Mouse (Mus musculus) stomach, embryonic 15.5 days (tissue): ENCODE measurements around the gene Kcna10. TPM values are rescaled to one million over a fixed set of nuclear protein-coding genes. Genes with fewer than 3 reads are reported as not detected.

ENCODE experiments used
- ATAC-seq: fragments of 200-750 bp; cut with Nextera tagmentation; 2 replicates; pipeline ENCODE4 v1.8.0; 2017; ENCODE audit warnings: low read depth, moderate number of reproducible peaks, moderate TSS enrichment; ENCODE audit not compliant: insufficient read depth, low FRiP score
- H3K27ac ChIP-seq: fragments of 300-500 bp; sonication (generic); 2 replicates; pipeline ENCODE4 v1.5.1; 2015; ENCODE audit warnings: mild to moderate bottlenecking, inconsistent platforms
- H3K27me3 ChIP-seq: fragments of 300-500 bp; sonication (generic); replicated peaks from 2 replicates; pipeline ENCODE4 v1.6.1; 2015; ENCODE audit warnings: inconsistent platforms
- H3K36me3 ChIP-seq: fragments of 300-500 bp; sonication (generic); 2 replicates; pipeline ENCODE4 v1.6.1; 2015; ENCODE audit warnings: inconsistent platforms
- H3K4me1 ChIP-seq: fragments of 300-500 bp; sonication (generic); 2 replicates; pipeline ENCODE4 v1.6.1; 2015; ENCODE audit warnings: inconsistent platforms
- H3K4me2 ChIP-seq: fragments of 300-500 bp; sonication (generic); 2 replicates; pipeline ENCODE4 v1.6.1; 2015; ENCODE audit warnings: mild to moderate bottlenecking, inconsistent platforms
- H3K4me3 ChIP-seq: fragments of 300-500 bp; sonication (generic); replicated peaks from 2 replicates; pipeline ENCODE4 v1.5.1; 2015; ENCODE audit warnings: inconsistent platforms
- H3K9ac ChIP-seq: fragments of 300-500 bp; sonication (generic); 2 replicates; pipeline ENCODE4 v1.6.1; 2015; ENCODE audit warnings: inconsistent platforms
- H3K9me3 ChIP-seq: fragments of 300-500 bp; sonication (generic); 2 replicates; pipeline ENCODE4 v1.6.1; 2016; ENCODE audit warnings: inconsistent platforms
- WGBS: fragments of 180-500 bp; shearing (Covaris S2); methylation state at CpG from one replicate; pipeline ENCODE4 v1.1.7; 2015; 5-methylcytosine and 5-hydroxymethylcytosine counted together
- polyA plus RNA-seq: library from polyadenylated mRNA; unstranded; fragments of >200 nt; fragmentation: Nextera tagmentation; extraction: Ambion mirVana; gene quantifications from 2 replicates; pipeline ENCODE4 v1.2.1, GENCODE M21; 2015

Gene Kcna10
- polyA plus RNA-seq, 1 experiment from 2014 or later = not detected

DNA sequence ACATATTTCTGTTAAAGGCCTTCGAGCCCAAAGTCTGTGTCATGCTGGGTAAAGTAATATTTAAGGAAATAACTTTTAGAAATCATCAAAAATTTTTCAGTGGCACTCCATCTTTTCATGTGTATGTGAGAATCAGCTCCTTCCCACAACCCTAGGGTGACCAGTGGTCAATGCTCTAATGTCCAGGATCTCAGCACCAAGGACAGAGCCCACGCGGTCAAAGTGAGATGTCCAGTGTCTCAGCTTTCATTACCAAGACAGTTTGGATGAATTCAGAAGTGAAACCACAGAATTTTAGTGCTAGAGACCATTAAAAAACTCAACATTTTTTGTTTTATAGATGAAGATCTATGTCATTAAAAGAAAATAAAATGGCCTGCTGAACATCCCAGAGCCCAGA is 10.9 kb upstream of the Kcna10 start:
- no peaks in the 10 kb centered on the region for H3K27me3 ChIP-seq
- no peak overlapping the region for H3K4me2 ChIP-seq
- 72% methylated on average over 3 of the region's 3 CpGs for WGBS
- H3K9me3 ChIP-seq = no peaks in the 10 kb centered on the region
- no peak overlapping the region for H3K4me3 ChIP-seq
- H3K4me1 ChIP-seq = no peaks in the 10 kb centered on the region
- H3K36me3 ChIP-seq = no peaks in the 10 kb centered on the region
- no peak overlapping the region for H3K9ac ChIP-seq
- H3K27ac ChIP-seq = no peak overlapping the region
- ATAC-seq = no peak

DNA sequence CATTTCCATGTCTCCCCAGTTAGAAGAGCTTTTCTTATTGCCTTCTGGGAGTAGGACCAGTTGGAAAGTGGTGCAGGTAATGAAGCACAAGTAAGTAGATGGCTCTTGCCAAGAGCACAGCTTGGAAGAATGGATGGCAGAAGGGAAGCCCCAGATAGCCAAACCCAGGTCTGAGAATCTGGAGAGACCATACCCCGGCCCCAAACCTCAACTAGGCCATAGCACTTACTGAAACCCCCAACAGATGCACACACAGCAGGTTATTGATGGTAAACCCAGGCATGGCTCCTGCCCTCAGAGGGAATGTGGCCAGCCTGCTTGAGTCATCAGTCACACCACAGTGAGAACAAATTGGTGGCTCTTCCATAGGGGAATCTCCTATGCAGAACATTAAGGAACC is 10.3 kb upstream of the Kcna10 start:
- H3K27me3 ChIP-seq = no peaks in the 10 kb centered on the region
- no peak overlapping the region for H3K4me3 ChIP-seq
- no peaks in the 10 kb centered on the region for H3K4me1 ChIP-seq
- H3K9me3 ChIP-seq = no peaks in the 10 kb centered on the region
- no peak overlapping the region for H3K9ac ChIP-seq
- WGBS = 81% methylated on average over 1 of the region's 1 CpGs
- no peak for ATAC-seq
- H3K27ac ChIP-seq = no peak overlapping the region
- no peak overlapping the region for H3K4me2 ChIP-seq
- H3K36me3 ChIP-seq = no peaks in the 10 kb centered on the region

DNA sequence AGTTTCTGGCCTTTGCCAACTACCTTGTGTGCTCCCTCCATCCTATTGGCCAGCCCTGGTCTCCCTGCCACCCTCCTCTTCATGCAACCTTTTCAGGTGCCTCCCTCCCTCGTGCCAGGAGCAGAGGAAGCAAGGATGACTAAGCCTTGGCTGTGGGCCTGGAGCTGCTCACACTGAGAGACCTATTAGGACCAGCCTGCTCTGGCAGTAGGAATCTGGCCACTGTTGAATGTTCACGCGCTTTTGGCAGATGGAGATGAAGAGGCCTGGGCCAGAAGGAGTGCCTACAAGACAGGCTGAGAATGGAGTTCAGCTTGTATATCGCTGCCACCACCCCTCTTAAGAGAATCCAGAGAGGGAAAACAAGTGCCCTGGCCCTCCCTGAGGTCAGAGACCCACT is 7.4 kb upstream of the Kcna10 start:
- no peaks in the 10 kb centered on the region for H3K36me3 ChIP-seq
- H3K27ac ChIP-seq = no peak overlapping the region
- H3K4me2 ChIP-seq = no peak overlapping the region
- no peaks in the 10 kb centered on the region for H3K9me3 ChIP-seq
- no peaks in the 10 kb centered on the region for H3K4me1 ChIP-seq
- no peak overlapping the region for H3K9ac ChIP-seq
- no peaks in the 10 kb centered on the region for H3K27me3 ChIP-seq
- no peak overlapping the region for H3K4me3 ChIP-seq
- WGBS = 44% methylated on average over 4 of the region's 4 CpGs
- ATAC-seq = peak; percentile 22; the same call in 1 of the 2 replicates

DNA sequence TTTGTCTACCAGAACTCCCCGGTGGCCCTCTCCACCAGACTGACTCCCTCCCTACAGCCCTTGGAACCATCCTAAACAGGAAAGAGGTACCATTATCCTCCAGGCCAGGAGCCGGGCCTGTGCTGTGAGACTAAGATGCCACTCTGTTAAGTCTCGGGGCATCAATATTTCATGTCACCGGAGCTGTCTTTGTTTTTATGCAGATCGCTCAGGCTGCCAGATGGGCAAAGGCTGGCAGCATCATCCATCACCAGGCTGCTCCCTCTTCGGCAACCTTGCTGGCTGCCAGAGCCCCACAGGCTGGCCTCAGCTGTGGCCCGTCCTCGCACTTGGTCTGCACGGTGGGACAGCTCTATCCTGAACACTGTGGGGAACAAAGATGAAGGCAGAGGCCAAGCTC is 6.4 kb upstream of the Kcna10 start:
- H3K36me3 ChIP-seq = no peaks in the 10 kb centered on the region

DNA sequence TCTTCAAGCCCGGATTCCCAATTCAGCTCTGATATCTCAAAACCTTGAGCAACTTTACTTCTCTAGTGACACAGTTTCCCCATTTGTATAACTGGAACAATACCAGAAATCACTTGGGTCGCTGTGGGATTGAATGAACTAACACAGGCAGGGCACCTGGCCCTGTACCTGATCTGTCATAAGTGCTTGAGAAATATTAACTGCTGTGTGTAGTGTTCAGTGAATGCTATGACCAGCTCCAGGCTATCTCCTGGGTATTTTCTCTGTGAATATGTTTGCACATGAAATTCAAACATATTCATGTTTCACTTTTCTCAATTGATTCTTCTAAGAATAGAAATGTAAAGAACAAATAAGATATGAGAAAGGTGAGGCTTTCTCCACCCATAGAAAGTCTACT is 2.0 kb upstream of the Kcna10 start:
- ATAC-seq = peak; percentile 73
- no peaks in the 10 kb centered on the region for H3K9me3 ChIP-seq
- no peak overlapping the region for H3K4me3 ChIP-seq
- H3K4me1 ChIP-seq = no peaks in the 10 kb centered on the region
- 65% methylated on average over 2 of the region's 2 CpGs for WGBS
- no peaks in the 10 kb centered on the region for H3K36me3 ChIP-seq
- H3K27ac ChIP-seq = no peak overlapping the region
- H3K4me2 ChIP-seq = no peak overlapping the region
- no peaks in the 10 kb centered on the region for H3K27me3 ChIP-seq
- H3K9ac ChIP-seq = no peak overlapping the region

More for the DNA sequence above, 6.4 kb upstream of the Kcna10 start:
- Histone ChIP-seq H3K27ac (no peak overlapping the region), H3K4me2 (no peak overlapping the region), H3K9me3 (no peaks in the 10 kb centered on the region), H3K4me1 (no peaks in the 10 kb centered on the region), H3K27me3 (no peaks in the 10 kb centered on the region), H3K9ac (no peak overlapping the region), H3K4me3 (no peak overlapping the region)
- 56% methylated on average over 9 of the region's 9 CpGs for WGBS
- no peak for ATAC-seq

DNA sequence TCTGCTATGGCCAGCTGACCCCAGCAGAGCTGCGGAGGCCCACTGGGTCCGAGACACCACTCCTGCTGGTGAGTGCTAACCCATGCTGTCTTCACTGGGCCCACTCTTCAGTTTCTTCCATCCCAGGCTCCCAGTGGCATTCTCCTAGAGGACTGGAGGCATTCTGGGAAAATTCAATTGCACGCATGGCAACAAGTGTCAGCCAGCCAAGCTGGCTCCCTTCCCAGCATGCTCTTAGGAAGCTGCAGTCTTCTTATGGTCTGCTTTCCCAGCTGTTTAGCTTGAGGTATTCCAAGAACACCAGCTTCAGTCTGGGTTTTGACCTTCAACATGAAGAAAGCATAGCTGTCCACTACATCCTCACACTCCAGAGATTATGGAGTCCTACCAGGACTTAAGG is 322 bp downstream of the Kcna10 start:
- Histone ChIP-seq H3K27ac (no peak overlapping the region), H3K36me3 (no peaks in the 10 kb centered on the region), H3K27me3 (no peaks in the 10 kb centered on the region), H3K9me3 (no peaks in the 10 kb centered on the region), H3K4me2 (no peak overlapping the region), H3K9ac (no peak overlapping the region), H3K4me1 (no peaks in the 10 kb centered on the region), H3K4me3 (no peak overlapping the region)
- WGBS = 91% methylated on average over 3 of the region's 3 CpGs
- no peak for ATAC-seq

DNA sequence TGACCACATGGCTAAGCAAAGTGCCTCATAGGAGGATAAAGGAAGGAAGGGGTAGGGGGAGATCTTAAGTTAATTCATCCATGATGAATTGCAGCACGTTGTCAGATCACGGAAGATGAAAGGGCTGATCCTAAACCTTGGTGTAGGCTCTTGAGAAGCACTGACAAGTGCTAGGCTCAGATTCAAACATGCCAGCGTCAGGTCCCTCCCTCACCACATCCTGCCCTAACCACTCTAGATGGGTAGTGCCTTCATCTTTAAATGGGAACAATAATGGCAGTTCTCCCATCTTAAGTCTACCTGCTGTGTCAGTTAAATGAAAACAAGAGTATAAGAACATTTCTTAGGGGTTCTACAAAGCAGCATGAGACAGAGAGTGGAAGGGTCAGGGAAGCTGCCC is 2.7 kb downstream of the Kcna10 start:
- WGBS = 69% methylated on average over 3 of the region's 3 CpGs
- no peak overlapping the region for H3K27ac ChIP-seq
- H3K9ac ChIP-seq = no peak overlapping the region
- H3K4me2 ChIP-seq = no peak overlapping the region
- no peaks in the 10 kb centered on the region for H3K36me3 ChIP-seq
- no peaks in the 10 kb centered on the region for H3K9me3 ChIP-seq
- no peaks in the 10 kb centered on the region for H3K27me3 ChIP-seq
- no peak overlapping the region for H3K4me3 ChIP-seq
- H3K4me1 ChIP-seq = no peaks in the 10 kb centered on the region
- ATAC-seq = no peak

DNA sequence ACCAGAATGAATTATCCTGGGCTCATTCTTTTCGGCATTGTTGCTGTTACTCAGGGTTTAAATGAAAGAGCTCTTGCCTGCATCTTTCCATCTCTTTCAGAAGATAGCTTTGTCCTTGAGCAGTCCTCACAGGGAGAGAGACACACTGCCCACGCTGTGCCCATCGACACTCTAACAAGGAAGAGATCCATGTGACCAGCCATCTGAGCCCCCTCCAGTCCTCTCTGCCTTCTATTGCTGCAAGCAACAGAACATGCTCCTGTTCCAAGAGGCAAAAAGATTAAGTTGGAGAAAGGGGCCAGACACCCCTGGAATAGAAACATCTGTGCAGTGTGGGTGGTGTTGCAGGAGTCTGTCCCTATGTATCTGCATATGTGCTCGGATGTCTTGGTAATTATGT is 4.2 kb downstream of the Kcna10 start:
- Histone ChIP-seq H3K4me2 (no peak overlapping the region), H3K27me3 (no peaks in the 10 kb centered on the region), H3K9me3 (no peaks in the 10 kb centered on the region), H3K4me1 (no peaks in the 10 kb centered on the region), H3K4me3 (no peak overlapping the region), H3K27ac (no peak overlapping the region), H3K9ac (no peak overlapping the region), H3K36me3 (no peaks in the 10 kb centered on the region)
- ATAC-seq = no peak
- WGBS = 74% methylated on average over 4 of the region's 4 CpGs

DNA sequence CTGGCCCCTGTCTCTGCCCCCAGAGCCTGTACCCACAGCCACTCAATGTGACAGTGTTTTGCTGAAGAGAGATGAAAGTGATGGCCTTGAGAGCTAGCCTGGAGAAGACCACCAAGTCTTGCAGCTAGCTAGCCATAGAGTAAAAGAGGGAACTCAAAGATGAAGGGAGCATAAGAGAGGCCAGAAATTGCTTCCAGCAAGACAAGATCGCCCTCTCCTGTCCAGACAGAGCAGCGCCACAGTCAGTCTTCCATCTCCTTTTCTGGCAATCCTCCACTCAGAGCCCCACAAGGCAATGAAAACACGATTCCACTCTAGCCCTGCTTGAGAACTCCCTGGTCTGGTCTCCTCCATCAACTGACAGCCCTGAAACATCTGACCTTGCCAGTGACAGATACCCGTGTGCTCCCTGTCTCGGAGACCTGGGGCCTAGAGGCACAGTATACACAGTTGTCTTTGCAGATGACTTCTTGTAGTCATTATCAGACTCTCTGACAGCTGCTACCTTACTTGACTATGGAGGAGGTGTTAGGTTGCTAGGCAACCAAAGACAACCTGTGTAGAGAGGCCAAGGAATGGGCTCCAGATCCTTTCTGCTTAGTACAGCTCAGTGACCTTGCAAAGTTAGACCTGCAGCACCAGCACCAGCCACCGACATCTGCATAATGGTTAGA is 5.5 kb downstream of the Kcna10 start:
- H3K4me1 ChIP-seq = no peaks in the 10 kb centered on the region
- no peak overlapping the region for H3K9ac ChIP-seq
- no peak overlapping the region for H3K27ac ChIP-seq
- H3K9me3 ChIP-seq = no peaks in the 10 kb centered on the region
- no peak; the same call in 1 of the 2 replicates for ATAC-seq
- H3K36me3 ChIP-seq = no peaks in the 10 kb centered on the region
- 33% methylated on average over 6 of the region's 6 CpGs for WGBS
- no peaks in the 10 kb centered on the region for H3K27me3 ChIP-seq
- no peak overlapping the region for H3K4me3 ChIP-seq
- H3K4me2 ChIP-seq = no peak overlapping the region

DNA sequence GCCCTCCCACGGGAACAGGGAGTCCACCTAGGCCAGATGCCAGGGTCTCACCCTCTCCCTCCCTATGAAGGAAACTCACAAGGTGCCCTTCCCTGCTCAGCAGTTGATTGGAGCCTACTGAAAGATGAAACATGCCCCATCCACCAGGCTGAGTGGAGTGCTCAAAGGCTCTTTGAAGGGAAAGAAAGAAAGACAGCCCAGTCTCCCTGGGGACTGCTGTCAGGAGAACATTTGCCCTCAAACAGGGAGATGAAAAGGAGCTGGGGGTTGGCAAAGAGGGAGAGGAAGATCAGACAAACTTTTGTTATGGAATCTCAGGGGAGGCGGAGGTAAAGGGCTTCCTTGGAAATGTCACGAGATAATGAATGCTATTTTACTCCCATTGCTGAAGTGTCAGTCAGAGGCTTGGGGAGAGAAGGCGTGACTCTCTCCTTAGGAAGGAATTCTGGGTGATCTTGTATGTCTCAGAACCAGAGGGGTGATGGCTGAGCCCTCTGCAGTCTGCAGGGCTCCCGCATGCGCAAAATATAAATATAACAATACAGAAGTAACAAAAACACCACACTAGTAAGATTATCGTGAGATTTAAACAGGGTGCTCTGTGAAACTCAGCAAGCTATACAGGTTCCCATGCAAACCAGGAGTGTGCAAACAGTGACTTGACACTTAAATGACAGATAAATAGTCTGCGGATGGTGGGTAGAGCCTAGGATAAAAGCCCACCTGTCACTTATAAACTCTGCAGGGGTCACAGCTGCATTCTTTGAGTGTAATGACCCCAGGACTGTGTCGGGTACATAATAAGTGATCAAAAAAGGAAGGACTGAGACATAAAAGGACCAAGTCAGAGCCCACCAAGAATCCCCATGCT is 18.7 kb downstream of the Kcna10 start:
- Histone ChIP-seq H3K9me3 (no peaks in the 10 kb centered on the region), H3K4me3 (no peak overlapping the region), H3K4me1 (no peaks in the 10 kb centered on the region), H3K36me3 (no peaks in the 10 kb centered on the region), H3K27ac (no peak overlapping the region), H3K27me3 (no peaks in the 10 kb centered on the region), H3K9ac (no peak overlapping the region), H3K4me2 (no peak overlapping the region)
- no peak for ATAC-seq
- WGBS = 25% methylated on average over 9 of the region's 9 CpGs

DNA sequence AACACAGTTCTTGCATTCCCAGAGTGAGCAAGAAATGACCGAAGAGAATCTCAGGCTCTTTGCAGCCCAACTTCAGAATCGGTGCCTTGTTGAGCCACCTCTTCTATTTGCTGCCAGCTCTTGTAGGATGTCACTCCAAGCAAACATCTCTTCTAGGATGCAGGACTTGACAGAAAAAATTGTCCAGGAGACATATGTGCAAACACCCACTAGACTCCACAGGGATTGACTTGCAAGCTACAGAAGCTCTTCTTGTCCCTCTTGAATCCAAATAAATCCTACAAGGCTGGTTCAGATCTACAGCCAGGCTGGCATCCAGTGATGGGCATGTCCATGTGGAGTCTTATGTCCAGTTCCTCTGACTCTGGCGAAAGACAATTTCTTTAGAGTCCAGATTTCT is 21.6 kb downstream of the Kcna10 start:
- no peaks in the 10 kb centered on the region for H3K4me1 ChIP-seq
- H3K9me3 ChIP-seq = no peaks in the 10 kb centered on the region
- no peaks in the 10 kb centered on the region for H3K36me3 ChIP-seq
- 84% methylated on average over 3 of the region's 3 CpGs for WGBS
- no peak overlapping the region for H3K4me3 ChIP-seq
- no peak overlapping the region for H3K4me2 ChIP-seq
- H3K27ac ChIP-seq = no peak overlapping the region
- H3K27me3 ChIP-seq = no peaks in the 10 kb centered on the region
- ATAC-seq = no peak
- no peak overlapping the region for H3K9ac ChIP-seq

DNA sequence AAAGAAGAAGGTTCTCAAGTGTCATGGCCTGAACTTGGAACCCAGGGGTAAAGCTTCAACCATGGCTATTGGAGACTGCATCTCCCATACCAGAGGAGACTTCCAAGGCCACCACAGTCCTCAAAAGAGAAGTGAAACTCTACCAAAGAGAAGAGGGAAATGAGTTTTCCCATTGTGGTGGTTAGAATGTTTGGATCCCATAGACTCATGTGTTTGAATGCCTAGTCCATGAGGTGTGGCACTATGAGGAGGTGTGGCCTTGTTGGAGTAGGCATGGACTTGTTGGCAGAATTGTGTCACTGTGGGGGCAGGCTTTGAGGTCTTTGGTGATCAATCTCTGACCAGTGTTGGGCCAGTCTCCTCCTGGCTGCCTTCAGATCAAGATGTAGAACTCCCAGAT is 22.3 kb downstream of the Kcna10 start:
- H3K4me2 ChIP-seq = no peak overlapping the region
- no peaks in the 10 kb centered on the region for H3K27me3 ChIP-seq
- no peaks in the 10 kb centered on the region for H3K9me3 ChIP-seq
- no peak overlapping the region for H3K9ac ChIP-seq
- ATAC-seq = no peak
- no peak overlapping the region for H3K27ac ChIP-seq
- H3K4me1 ChIP-seq = no peaks in the 10 kb centered on the region
- H3K4me3 ChIP-seq = no peak overlapping the region
- no peaks in the 10 kb centered on the region for H3K36me3 ChIP-seq
